Mouse (Mus musculus) right cerebral cortex, postnatal 10 days (tissue): ENCODE data around the gene Raf1.

Experiments
- DNase-seq, 2 experiments: peaks; one replicate each; pipeline ENCODE4 v3.0.0; 2021; ENCODE audit warnings: low spot score in 2 of 2

Raf1 gene

DNA sequence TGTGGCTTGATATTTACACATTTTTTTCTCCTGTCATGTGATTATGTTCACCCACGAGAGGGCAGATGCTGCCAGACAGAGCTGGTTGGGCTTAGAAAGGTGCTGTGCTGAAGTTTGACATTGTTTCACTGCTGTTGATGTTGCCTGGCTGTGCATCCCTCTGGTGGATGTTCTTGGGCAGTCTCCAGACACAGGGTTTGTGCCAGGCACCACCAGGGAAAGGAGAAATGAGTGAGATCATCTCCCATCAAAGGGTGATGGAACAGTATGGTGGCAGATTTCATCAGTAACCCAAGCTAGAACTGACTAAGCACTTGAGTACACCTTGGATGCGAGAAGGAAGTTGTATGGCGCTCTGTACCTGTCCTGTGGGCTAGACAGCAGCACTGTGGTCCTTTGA lies 60.5 kb downstream of the Raf1 start:
- no peak for DNase-seq

DNA sequence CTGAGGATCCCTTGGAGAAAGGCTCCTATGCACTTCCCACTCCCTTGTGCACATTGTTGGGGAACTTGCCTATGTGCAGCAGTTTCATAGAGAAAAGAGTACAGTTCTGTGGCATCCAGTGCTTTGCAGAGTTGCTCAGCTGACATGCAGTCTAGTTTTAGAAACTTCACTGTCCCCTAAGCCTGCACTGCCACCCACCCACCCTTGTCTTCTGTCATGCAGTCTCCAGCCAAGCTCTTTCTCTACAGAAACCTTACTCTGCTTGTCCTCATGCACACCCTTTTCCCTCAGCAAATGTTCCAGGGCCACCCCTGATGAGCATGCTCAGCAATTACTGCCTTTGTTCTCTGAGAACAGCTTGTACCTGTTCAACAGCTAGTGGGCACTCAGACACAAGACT lies 62.6 kb downstream of the Raf1 start:
- no peak for DNase-seq

DNA sequence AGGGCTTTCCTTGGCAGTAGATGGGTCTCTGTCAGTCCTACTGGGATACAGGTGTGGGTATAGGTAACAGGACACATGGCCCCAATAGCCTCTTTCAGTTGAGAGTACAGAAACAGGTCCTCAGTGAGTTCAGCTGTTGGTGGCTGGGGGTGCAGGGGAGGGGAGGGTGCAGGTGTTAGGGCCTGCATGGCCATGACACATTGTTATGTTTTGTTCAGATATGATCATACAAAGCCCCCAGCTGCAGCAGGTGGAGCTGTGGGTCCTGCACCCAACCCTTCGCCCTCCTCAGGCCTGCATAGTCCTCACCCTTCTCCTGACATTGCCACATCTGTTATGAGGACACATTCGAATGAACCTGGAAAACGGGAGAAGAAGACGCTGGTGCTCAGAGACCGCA lies 66.1 kb downstream of the Raf1 start:
- DNase-seq = no peak

DNA sequence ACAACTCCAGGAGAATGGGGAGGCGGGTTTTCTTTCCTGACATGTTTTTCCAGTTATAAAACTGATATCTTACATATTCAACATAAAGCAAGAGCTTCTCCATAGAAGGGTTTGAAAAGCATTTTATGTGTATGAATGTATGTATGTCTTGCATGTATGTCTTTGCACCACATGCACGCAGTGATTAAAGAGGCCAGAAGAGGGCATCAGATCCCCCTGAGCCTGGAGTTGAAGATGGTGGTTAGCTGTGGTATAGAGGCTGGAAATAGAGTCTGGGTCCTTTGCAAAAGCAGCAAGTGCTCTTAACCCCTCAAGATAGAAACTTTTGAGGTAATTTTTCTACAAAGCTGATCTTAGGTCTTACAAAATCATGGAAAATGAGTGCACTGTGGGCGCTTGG lies 67.3 kb downstream of the Raf1 start:
- DNase-seq = no peak

DNA sequence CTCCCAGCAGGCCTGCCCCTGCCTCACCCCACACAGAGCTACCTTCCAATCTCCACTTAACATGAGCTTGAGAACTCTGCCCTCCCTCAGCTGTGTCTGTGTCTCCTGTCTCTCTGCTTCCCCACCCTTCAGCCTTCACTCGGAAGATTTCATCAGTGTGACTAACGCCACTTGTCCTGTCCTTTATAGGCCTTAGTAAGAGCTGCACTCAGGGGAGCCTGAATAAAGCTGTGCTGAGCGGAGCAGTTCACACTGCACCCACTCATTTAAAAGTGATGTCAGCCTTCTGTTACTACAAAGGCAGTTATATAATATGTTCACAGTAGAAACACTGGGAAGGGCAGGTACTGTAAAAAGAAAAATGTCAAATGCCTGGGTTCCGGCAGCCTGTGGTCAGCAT lies 69.0 kb downstream of the Raf1 start:
- no peak for DNase-seq

DNA sequence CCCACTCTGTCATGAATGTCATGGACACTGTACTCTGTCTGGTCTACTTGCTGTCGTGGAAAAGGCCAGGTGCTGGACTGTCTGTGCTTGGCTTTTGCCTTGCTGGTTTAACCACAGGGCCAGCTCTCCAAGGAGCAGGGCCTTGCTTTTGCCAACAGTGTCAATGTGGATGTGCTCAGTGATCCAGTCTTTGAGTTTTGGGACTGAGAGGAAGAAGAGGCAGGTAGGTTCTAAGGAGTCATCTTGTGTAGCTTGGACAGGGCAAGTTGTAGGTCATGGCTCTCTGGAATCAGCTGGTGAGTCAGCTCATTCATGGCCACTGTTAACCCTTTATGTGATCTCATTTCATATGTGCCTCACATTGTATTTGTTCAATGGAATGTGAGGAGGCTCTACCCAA lies 70.0 kb downstream of the Raf1 start:
- no peak for DNase-seq

DNA sequence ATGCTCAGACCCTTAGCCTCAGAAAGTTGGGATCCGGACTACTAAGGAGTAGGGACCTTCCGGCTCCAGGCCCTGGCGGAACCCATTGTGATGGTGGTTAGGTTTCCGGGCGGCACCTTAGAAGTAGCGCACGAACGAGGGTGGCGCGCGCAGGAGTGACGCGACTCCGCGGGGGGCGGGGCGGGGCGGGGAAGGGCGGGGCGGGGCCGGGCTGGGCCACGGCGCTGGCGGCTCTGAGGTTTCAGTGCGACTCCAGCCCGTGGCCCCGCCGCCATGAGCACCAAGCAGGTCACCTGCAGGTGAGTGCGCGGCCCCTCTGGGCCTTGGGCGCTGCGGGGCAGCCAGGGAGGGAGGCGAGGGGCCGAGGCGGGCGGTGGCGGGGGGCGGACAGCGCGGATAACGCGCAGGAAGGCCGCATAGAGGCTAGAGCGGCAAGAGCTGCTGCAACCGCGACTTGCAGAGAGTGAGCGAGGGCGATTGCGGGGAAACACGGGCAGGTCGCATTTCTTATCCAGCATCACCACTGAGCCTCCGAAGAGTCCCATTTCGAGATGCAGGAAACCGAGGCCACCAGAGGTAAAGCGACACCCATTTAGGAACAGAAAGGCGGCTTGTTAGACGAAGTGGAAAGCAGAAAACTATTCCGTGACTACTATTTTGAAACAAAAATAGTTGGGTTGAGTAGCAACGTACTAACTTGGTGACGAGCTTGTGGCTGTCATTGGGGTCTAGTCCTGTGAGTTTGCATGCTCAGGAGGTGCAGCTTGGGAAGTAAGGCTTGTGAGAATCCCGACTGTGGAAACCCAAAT lies 74.5 kb downstream of the Raf1 start, which contains the start of gene Mkrn2:
TSS of gene Mkrn2 (plus strand) at position 188 of the 809 bp plus-strand sequence.
- DNase-seq = peak; percentile 90 to 93

DNA sequence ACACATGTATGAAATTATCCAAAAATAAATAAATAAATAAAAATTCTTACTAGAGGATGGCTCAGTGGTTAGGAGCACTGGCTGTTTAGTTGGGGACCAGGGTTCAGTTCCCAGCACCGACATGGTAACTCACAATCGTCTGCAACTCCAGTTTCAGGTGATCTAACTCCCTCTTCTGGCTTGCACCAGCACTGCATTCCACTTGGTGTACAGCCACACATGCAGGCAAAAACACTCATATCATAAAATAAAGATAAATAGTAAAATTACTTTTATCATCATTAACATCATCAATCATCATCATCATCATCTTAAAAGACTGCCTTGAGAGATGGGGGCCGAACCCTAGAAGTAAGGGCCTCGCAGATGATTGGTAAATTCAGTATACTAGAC lies 75.1 kb downstream of the Raf1 start:
- no peak for DNase-seq

DNA sequence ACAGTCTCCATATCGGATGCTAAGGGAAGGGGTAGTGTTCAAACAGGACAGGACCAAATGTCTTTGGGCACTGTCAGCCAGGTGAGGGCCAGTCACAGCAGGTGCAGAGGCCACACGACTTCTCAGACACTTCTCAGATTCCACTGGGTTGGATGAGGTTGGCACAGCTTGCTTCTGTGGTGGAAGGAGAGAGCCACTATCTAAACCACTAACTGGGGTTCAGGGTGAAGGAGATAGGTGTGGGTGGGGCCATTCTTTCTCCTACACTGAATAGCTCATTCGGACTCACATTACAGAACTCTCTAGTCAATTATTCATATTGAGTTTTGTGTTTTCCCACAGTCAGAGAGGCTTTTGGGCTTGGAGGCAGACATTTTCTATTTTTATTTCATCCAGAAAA lies 80.8 kb downstream of the Raf1 start:
- DNase-seq = no peak

DNA sequence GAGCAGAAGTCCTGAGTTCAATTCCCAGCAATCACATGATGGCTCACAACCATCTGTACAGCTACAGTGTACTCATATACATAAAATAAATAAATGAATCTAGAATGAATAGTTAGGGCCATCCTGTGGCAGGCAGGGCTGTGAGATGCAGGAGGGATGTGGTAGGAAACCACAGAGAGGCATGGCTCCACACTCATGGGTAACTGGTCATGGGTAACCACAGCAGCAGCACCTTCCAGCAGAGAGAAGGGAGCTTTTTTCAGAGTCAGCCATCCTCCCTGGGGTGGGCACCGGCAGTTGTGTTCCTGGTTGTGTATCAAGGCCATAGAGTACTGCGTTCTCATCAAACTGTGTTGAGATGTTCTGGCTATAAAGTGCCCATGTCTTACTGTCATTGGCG lies 82.0 kb downstream of the Raf1 start:
- DNase-seq = no peak

DNA sequence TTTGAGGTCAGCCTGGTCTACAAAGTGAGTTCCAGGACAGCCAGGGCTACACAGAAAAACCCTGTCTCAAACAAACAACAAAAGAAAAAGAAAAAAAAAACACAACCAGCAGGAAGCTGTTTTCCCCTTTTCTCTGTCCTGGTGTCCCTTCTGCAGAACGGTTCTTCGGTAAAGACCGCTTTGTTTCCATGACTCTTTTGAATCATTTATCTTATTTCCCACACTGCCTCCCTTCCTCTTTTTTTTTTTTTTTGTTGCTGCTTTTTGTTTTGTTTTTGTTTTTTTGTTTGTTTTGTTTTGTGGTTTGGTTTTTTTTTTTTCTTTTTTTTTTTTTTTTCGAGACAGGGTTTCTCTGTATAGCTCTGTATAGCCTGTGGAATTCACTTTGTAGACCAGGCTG lies 83.2 kb downstream of the Raf1 start:
- no peak for DNase-seq

DNA sequence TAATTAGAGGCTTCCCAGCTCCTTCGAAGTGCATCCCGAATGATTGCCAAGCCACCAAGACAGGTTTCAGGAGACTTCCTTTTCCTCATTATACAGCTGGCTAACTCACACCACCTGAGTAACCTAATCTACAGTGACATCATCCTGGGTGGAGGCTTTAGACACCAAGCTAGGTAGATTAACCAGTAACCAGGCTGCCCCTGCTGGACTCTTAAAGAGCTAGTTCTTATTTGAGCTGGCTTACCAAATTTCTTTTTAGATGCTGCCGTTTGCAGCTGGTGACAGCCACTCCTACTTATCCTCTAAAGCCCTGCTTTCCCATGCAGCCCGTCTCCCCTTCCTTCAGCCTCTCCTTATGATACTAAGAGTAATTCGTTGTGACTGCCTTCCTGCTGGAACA lies 84.0 kb downstream of the Raf1 start, which contains the start of gene Mkrn2os:
TSS of gene Mkrn2os (minus strand) at position 119 of the 400 bp plus-strand sequence.
- no peak for DNase-seq

DNA sequence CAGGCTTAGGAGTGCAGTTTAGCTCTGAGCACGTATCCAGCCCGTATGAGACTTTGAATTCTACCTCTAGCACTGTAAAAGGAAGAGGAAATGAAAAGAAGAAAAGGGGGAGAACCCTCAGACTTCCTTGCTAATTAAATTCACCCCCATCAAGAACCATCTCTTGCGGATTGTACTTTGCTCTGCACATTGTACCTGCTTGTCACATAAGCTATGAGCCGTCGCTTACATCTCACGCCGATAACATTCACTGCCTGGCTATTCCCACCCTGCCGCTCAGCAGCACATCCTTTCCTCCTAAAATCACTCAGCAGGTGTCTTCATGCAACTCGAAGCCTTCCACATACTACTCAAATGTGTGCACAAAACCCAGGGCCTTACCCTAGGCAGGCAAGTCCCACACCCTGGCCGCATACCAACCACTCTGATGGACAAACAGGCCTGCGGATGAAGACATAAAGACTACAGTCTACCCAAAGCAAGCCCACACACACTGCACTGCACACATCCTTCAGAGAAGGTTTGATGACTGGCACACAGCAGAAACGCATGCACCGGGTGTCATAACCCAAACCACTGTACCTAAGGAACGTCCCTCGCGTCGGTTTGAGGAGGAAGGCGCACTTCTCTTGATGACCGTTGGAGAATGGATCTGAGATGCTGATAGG lies 84.6 kb downstream of the Raf1 start:
- no peak for DNase-seq

DNA sequence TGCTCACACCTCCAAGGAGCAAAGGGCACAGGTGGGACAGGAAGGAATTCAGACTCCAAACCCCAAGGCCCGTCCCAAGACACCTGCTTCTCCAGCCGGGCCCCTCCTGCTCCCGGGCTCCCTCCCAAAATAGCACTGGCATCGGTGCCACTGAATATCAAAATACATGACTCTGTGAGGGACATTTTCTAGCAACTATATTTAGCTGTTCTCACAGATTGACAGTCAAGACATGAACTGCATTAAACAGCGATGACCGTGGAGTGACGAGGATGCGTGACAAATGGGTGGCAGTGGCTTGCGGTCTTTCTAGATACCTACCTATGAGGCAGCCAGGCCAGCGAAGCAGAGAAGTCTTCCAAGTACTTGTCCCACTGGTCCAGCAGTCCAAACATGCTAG lies 90.1 kb downstream of the Raf1 start:
- no peak for DNase-seq

DNA sequence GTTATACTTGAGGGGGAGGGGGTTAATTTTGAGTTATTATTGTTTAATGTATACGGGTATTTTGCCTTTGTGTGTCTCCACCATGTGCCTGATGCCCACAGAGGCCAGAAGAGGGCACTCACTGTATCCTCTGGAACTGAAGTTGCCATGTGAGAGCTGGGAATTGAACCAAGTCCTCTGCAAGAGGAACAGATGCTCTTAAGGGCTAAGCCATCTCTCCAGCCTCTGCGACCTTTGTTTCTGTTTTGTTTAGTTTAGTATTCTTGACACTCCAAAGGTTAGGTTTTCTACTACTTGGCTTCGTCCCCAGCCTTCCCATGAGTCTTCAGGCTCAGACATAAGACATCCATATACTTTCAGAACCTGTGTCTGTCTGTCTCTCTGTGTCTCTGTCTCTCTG lies 92.3 kb downstream of the Raf1 start:
- no peak for DNase-seq

DNA sequence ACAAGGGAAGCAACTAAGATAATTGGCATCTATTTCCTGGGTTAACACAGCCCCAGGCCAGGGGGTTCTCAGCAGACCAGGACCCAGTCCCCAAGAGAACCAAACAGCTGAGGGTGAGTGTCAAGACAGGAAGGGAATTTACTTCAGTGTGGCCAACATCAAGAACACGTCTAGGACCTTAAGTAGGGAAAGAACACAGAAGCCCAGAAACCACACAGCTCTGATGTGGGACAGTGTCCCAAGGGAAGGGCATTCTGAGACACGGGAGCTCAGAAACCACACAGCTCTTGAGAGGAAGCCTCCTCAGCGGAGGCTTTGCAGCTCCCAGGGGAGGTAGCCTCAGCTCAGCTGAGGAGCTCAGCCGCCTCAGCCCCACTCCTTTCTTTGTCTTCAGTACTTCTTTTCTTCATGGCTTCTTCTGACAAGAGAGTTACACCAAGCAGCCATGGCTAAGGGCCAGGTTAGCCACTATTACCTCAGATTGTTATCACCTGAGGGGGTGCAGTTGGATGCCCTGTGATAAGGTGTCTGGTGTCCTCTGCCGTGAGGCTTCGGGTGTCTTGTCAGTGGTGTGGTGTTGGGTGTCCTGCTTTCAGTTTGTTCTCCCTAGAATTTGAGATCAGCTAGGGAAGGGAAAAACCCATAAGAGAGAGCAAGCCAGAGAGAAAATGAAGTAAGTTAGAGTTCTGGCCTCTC lies 92.9 kb downstream of the Raf1 start:
- DNase-seq = no peak

DNA sequence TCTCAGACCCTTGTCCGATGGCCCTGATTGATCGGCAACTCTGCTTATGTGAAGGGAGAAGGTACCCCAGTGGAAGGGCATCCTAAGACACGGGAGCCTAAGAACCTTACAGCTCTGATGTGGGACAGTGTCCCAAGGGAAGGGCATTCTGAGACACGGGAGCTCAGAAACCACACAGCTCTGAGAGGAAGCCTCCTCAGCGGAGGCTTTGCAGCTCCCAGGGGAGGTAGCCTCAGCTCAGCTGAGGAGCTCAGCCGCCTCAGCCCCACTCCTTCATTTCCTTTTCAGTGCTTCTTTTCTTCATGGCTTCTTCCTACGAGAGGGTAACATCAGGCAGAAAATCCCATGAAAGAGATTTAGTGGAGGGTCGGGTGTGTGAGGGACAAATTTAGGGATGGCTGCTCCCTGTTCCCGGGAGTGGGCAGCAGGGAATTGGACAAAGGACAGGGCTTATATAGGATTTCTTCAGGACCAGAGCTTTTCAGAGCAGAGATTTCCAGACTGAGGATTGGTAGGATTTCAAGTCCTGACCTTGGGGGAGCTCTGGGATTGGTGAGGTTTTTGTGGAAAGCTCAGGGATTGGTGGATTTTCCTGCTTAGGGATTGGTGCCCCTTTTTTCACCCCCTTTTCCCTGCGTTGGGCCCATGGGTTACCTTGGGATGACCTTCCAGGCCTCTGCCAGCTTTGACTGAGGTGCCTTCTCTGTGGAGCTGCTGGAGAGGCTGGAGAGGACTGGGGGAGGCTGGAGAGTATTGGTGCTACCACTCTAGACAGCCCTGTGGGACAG lies 93.9 kb downstream of the Raf1 start:
- no peak for DNase-seq

DNA sequence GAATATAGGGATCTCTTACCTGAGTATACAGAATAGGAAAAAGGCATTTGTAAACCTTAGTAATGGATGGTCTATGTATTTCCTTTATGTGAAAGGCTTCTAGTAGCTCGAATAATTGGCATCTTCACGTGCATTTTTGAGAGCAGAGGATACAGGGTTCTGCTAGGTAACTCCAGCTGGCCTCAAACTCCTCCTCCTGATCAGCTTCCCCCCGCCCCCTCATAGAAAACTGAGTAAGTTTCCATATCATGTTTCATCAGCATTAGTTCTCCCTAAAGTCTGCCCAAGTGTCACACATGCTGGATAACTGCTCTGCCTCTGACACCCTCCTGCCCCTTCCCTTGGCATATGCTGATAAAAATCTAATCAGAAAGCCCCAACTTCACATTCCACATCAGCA lies 95.6 kb downstream of the Raf1 start:
- no peak for DNase-seq

DNA sequence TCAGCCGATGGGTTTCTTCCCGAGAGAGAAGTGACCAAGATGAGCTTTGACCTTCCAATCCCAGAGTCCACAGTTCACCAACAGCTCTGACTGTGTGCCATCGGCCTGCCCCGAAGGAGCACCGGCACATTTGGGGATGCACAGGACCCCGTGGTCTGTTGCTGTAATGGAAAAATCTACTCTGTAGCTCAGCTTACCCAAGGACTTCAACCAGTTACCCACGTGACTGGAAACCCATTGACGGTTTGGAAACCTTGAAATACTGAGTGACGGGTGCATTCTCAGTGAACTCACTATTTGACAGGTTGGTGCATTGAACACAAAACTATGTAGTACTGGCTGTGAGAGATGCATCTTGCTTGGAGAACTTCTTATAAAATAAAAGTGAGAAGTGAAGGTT lies 98.5 kb downstream of the Raf1 start:
- no peak for DNase-seq

DNA sequence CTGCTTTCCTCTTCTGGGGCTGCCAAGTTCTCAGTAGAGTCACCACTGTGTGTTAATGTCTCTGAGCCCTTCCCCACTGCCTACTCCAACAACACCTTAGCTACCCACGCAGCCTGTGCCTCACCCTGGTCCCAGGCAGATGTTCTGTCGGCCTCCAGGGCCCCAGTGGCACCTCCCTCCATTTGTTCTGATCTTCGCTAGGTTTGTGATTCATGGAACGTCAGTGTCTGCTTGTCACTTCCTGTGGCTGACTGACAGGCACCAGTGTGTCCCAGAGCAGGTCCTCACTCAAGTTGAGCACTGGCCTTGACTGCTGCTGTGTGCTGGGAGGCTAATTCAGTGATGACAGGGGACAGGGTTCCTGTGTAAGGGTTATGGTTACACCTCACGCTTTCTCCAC lies 99.0 kb downstream of the Raf1 start:
- DNase-seq = no peak

DNA sequence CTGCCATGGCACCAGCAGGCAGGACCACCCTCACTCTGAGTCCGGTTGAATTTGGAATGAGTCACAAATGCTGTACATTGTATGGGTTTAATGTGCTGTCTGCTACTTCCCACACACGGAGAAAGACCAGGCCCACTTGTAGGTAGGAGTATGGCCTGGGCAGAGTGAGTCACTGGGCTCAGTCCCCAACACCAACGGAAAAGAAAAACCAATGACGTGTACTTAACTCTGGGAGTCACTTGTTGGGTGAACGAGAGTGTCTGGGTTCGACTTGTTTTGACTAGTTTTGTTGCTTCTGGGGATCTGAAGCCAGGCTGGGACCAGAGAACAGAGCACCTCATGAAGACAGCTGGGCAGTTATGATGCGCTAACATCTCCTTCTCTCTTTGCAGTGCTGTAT lies 102.3 kb downstream of the Raf1 start:
- no peak for DNase-seq
